Mouse (Mus musculus) lung, postnatal 0 days (tissue): ENCODE results near the gene Pfas.
"Not testable (repeated sequence)": the region's sequence is repeated elsewhere in the genome, so short reads cannot be mapped to it uniquely, and the experiment has no call there.

Experiments
- CTCF ChIP-seq: IDR thresholded peaks from 2 replicates; pipeline ENCODE4 v1.5.1; 2016; ENCODE audit warnings: antibody characterized with exemption, mild to moderate bottlenecking
- EP300 ChIP-seq: IDR thresholded peaks from 2 replicates; pipeline ENCODE4 v1.6.1; 2016; ENCODE audit warnings: antibody characterized with exemption, mild to moderate bottlenecking, control low read depth

DNA sequence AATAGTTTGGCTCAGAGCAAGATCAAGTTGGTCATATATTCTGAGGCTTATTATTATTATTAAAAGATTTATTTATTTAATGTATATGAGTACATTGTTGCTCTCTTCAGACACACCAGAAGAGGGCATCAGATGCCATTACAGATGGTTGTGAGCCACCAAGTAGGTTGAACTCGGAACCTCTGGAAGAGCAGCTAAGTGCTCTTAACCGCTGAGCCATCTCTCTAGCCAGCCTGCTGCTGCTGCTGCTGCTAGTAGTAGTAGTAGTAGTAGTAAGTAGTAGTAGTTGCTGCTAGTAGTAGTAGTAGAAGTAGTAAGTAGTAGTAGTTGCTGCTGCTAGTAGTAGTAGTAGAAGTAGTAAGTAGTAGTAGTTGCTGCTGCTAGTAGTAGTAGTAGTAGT lies 3.2 kb upstream of the Pfas start:
- TF ChIP-seq EP300: not testable (repeated sequence)
- peak; percentile 24; the same call in 1 of the 2 replicates for TF ChIP-seq CTCF
